Mouse (Mus musculus): ENCODE data around the gene Tenm2. TPM values are rescaled to one million over a fixed set of nuclear protein-coding genes. Genes with fewer than 3 reads are reported as not detected.

Tenm2 gene
- polyA plus RNA-seq, 1 experiment from 2014 or later, result 1.9 TPM

GRCm38 (mm10) chr11:36824666-36825065, 411.1 kb downstream of the Tenm2 start:
- no peak for ATAC-seq (ENCODE audit: insufficient read depth, low FRiP score)
- no peaks in the 10 kb centered on the region for H3K36me3 ChIP-seq (ENCODE audit: control insufficient read depth, insufficient read depth, low read length)
- 22% methylated on average over 7 of the region's 7 CpGs for WGBS
- H3K9me3 ChIP-seq (replicated peaks; ENCODE audit: control insufficient read depth, low read length), result no peaks in the 10 kb centered on the region
- H3K27me3 ChIP-seq (ENCODE audit: control insufficient read depth, insufficient read depth, low read length), result no peaks in the 10 kb centered on the region
- H3K4me1 ChIP-seq (ENCODE audit: control insufficient read depth, insufficient read depth, low read length), result no peaks in the 10 kb centered on the region
- no peak overlapping the region for H3K4me2 ChIP-seq (ENCODE audit: low read depth, low read length)
- H3K9ac ChIP-seq (ENCODE audit: low read length), result no peak overlapping the region
- H3K4me3 ChIP-seq (replicated peaks; ENCODE audit: low read length), result no peak overlapping the region
- no peak overlapping the region for H3K27ac ChIP-seq (ENCODE audit: low read length)

GRCm38 (mm10) chr11:36804615-36805014, 431.1 kb downstream of the Tenm2 start:
- no peaks in the 10 kb centered on the region for H3K4me1 ChIP-seq (ENCODE audit: control insufficient read depth, insufficient read depth, low read length)
- H3K27ac ChIP-seq (ENCODE audit: low read length), result no peak overlapping the region
- no peak overlapping the region for H3K4me3 ChIP-seq (replicated peaks; ENCODE audit: low read length)
- no peaks in the 10 kb centered on the region for H3K9me3 ChIP-seq (replicated peaks; ENCODE audit: control insufficient read depth, low read length)
- WGBS, result 71% methylated on average over 1 of the region's 1 CpGs
- H3K36me3 ChIP-seq (ENCODE audit: control insufficient read depth, insufficient read depth, low read length), result no peaks in the 10 kb centered on the region
- no peaks in the 10 kb centered on the region for H3K27me3 ChIP-seq (ENCODE audit: control insufficient read depth, insufficient read depth, low read length)
- H3K4me2 ChIP-seq (ENCODE audit: low read depth, low read length), result no peak overlapping the region
- no peak overlapping the region for H3K9ac ChIP-seq (ENCODE audit: low read length)
- no peak for ATAC-seq (ENCODE audit: insufficient read depth, low FRiP score)

- no peaks in the 10 kb centered on the region for H3K36me3 ChIP-seq (ENCODE audit: control insufficient read depth, insufficient read depth, low read length)
These were observed 433.5 kb downstream of the Tenm2 start for GRCm38 (mm10) chr11:36802208-36802631.

GRCm38 (mm10) chr11:36801683-36802082, 434.1 kb downstream of the Tenm2 start:
- 71% methylated on average over 4 of the region's 4 CpGs for WGBS
- H3K36me3 ChIP-seq (ENCODE audit: control insufficient read depth, insufficient read depth, low read length), result no peaks in the 10 kb centered on the region
- no peaks in the 10 kb centered on the region for H3K27me3 ChIP-seq (ENCODE audit: control insufficient read depth, insufficient read depth, low read length)
- no peaks in the 10 kb centered on the region for H3K9me3 ChIP-seq (replicated peaks; ENCODE audit: control insufficient read depth, low read length)
- no peaks in the 10 kb centered on the region for H3K4me1 ChIP-seq (ENCODE audit: control insufficient read depth, insufficient read depth, low read length)
- no peak overlapping the region for H3K4me3 ChIP-seq (replicated peaks; ENCODE audit: low read length)
- no peak overlapping the region for H3K9ac ChIP-seq (ENCODE audit: low read length)
- no peak overlapping the region for H3K27ac ChIP-seq (ENCODE audit: low read length)
- no peak overlapping the region for H3K4me2 ChIP-seq (ENCODE audit: low read depth, low read length)
- no peak for ATAC-seq (ENCODE audit: insufficient read depth, low FRiP score)

More at GRCm38 (mm10) chr11:36802208-36802631, 433.5 kb downstream of the Tenm2 start:
- ATAC-seq (ENCODE audit: insufficient read depth, low FRiP score), result no peak
- Histone ChIP-seq H3K4me1 (ENCODE audit: control insufficient read depth, insufficient read depth, low read length) (no peaks in the 10 kb centered on the region), H3K27me3 (ENCODE audit: control insufficient read depth, insufficient read depth, low read length) (no peaks in the 10 kb centered on the region), H3K4me2 (ENCODE audit: low read depth, low read length) (no peak overlapping the region), H3K4me3 (replicated peaks; ENCODE audit: low read length) (no peak overlapping the region), H3K27ac (ENCODE audit: low read length) (no peak overlapping the region), H3K9me3 (replicated peaks; ENCODE audit: control insufficient read depth, low read length) (no peaks in the 10 kb centered on the region), H3K9ac (ENCODE audit: low read length) (no peak overlapping the region)
- 37% methylated on average over 8 of the region's 8 CpGs for WGBS

- H3K27ac ChIP-seq (ENCODE audit: low read length), result no peak overlapping the region
- no peak overlapping the region for H3K9ac ChIP-seq (ENCODE audit: low read length)
- H3K36me3 ChIP-seq (ENCODE audit: control insufficient read depth, insufficient read depth, low read length), result no peaks in the 10 kb centered on the region
- no peaks in the 10 kb centered on the region for H3K4me1 ChIP-seq (ENCODE audit: control insufficient read depth, insufficient read depth, low read length)
- H3K27me3 ChIP-seq (ENCODE audit: control insufficient read depth, insufficient read depth, low read length), result no peaks in the 10 kb centered on the region
- WGBS, result 78% methylated on average over 8 of the region's 8 CpGs
- no peak overlapping the region for H3K4me2 ChIP-seq (ENCODE audit: low read depth, low read length)
- no peak for ATAC-seq (ENCODE audit: insufficient read depth, low FRiP score)
- no peak overlapping the region for H3K4me3 ChIP-seq (replicated peaks; ENCODE audit: low read length)
- H3K9me3 ChIP-seq (replicated peaks; ENCODE audit: control insufficient read depth, low read length), result no peaks in the 10 kb centered on the region
These were observed 436.4 kb downstream of the Tenm2 start for GRCm38 (mm10) chr11:36799409-36799808.

- WGBS, result 81% methylated on average over 3 of the region's 3 CpGs
- Histone ChIP-seq H3K4me1 (ENCODE audit: control insufficient read depth, insufficient read depth, low read length) (no peaks in the 10 kb centered on the region), H3K4me2 (ENCODE audit: low read depth, low read length) (no peak overlapping the region), H3K4me3 (replicated peaks; ENCODE audit: low read length) (no peak overlapping the region), H3K27ac (ENCODE audit: low read length) (no peak overlapping the region), H3K27me3 (ENCODE audit: control insufficient read depth, insufficient read depth, low read length) (no peaks in the 10 kb centered on the region), H3K9me3 (replicated peaks; ENCODE audit: control insufficient read depth, low read length) (no peaks in the 10 kb centered on the region), H3K36me3 (ENCODE audit: control insufficient read depth, insufficient read depth, low read length) (no peaks in the 10 kb centered on the region), H3K9ac (ENCODE audit: low read length) (no peak overlapping the region)
- ATAC-seq (ENCODE audit: insufficient read depth, low FRiP score), result no peak
These were observed 477.8 kb downstream of the Tenm2 start for GRCm38 (mm10) chr11:36758009-36758408.

GRCm38 (mm10) chr11:36746286-36746685, 489.5 kb downstream of the Tenm2 start:
- ATAC-seq (ENCODE audit: insufficient read depth, low FRiP score), result no peak
- Histone ChIP-seq H3K36me3 (ENCODE audit: control insufficient read depth, insufficient read depth, low read length) (no peaks in the 10 kb centered on the region), H3K4me3 (replicated peaks; ENCODE audit: low read length) (no peak overlapping the region), H3K4me2 (ENCODE audit: low read depth, low read length) (no peak overlapping the region), H3K4me1 (ENCODE audit: control insufficient read depth, insufficient read depth, low read length) (no peaks in the 10 kb centered on the region), H3K27me3 (ENCODE audit: control insufficient read depth, insufficient read depth, low read length) (no peaks in the 10 kb centered on the region), H3K9ac (ENCODE audit: low read length) (no peak overlapping the region), H3K27ac (ENCODE audit: low read length) (no peak overlapping the region), H3K9me3 (replicated peaks; ENCODE audit: control insufficient read depth, low read length) (no peaks in the 10 kb centered on the region)
- 90% methylated on average over 4 of the region's 4 CpGs for WGBS

DNA sequence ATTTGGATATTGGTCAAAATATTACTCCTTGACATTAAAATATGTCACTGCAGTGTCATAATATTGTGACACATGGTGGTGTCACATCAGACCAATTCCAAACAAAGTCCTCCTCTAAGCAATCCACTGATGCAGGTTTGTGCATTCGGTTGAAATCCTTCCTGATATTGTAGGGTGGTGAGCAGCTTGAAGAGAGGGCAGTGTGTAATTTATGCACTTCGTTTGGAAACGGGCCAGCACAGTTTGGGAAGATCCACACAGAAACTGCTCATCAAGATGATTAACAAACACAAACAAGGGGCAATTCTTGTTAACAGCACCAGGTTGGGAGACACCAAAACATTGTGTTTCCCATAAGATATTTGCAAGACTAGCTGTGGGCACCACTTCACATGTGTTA, 508.0 kb downstream of the Tenm2 start:
- H3K4me1 ChIP-seq (ENCODE audit: control insufficient read depth, insufficient read depth, low read length), result no peaks in the 10 kb centered on the region
- ATAC-seq (ENCODE audit: insufficient read depth, low FRiP score), result no peak
- no peak overlapping the region for H3K4me2 ChIP-seq (ENCODE audit: low read depth, low read length)
- no peak overlapping the region for H3K9ac ChIP-seq (ENCODE audit: low read length)
- 80% methylated on average over 3 of the region's 3 CpGs for WGBS
- H3K27ac ChIP-seq (ENCODE audit: low read length), result no peak overlapping the region
- H3K36me3 ChIP-seq (ENCODE audit: control insufficient read depth, insufficient read depth, low read length), result no peaks in the 10 kb centered on the region
- no peak overlapping the region for H3K4me3 ChIP-seq (replicated peaks; ENCODE audit: low read length)
- no peaks in the 10 kb centered on the region for H3K27me3 ChIP-seq (ENCODE audit: control insufficient read depth, insufficient read depth, low read length)
- no peaks in the 10 kb centered on the region for H3K9me3 ChIP-seq (replicated peaks; ENCODE audit: control insufficient read depth, low read length)

GRCm38 (mm10) chr11:36702881-36703280, 532.9 kb downstream of the Tenm2 start:
- no peak overlapping the region for H3K9ac ChIP-seq (ENCODE audit: low read length)
- no peaks in the 10 kb centered on the region for H3K4me1 ChIP-seq (ENCODE audit: control insufficient read depth, insufficient read depth, low read length)
- no peaks in the 10 kb centered on the region for H3K27me3 ChIP-seq (ENCODE audit: control insufficient read depth, insufficient read depth, low read length)
- no peak for ATAC-seq (ENCODE audit: insufficient read depth, low FRiP score)
- H3K9me3 ChIP-seq (replicated peaks; ENCODE audit: control insufficient read depth, low read length), result no peaks in the 10 kb centered on the region
- no peaks in the 10 kb centered on the region for H3K36me3 ChIP-seq (ENCODE audit: control insufficient read depth, insufficient read depth, low read length)
- no peak overlapping the region for H3K4me2 ChIP-seq (ENCODE audit: low read depth, low read length)
- WGBS, result 86% methylated on average over 2 of the region's 2 CpGs
- no peak overlapping the region for H3K27ac ChIP-seq (ENCODE audit: low read length)
- no peak overlapping the region for H3K4me3 ChIP-seq (replicated peaks; ENCODE audit: low read length)

GRCm38 (mm10) chr11:36700951-36701350, 534.8 kb downstream of the Tenm2 start:
- Histone ChIP-seq H3K27ac (ENCODE audit: low read length) (no peak overlapping the region), H3K4me3 (replicated peaks; ENCODE audit: low read length) (no peak overlapping the region), H3K9me3 (replicated peaks; ENCODE audit: control insufficient read depth, low read length) (no peaks in the 10 kb centered on the region), H3K4me2 (ENCODE audit: low read depth, low read length) (no peak overlapping the region), H3K36me3 (ENCODE audit: control insufficient read depth, insufficient read depth, low read length) (no peaks in the 10 kb centered on the region), H3K9ac (ENCODE audit: low read length) (no peak overlapping the region), H3K27me3 (ENCODE audit: control insufficient read depth, insufficient read depth, low read length) (no peaks in the 10 kb centered on the region), H3K4me1 (ENCODE audit: control insufficient read depth, insufficient read depth, low read length) (no peaks in the 10 kb centered on the region)
- no peak for ATAC-seq (ENCODE audit: insufficient read depth, low FRiP score)
- WGBS, result 80% methylated on average over 3 of the region's 3 CpGs
